Mouse (Mus musculus) heart, adult 2 months (tissue): ENCODE measurements around the gene Sec13.

ENCODE experiments used
- CTCF ChIP-seq: fragments of 200-600 bp; IDR thresholded peaks from 2 replicates; pipeline ENCODE4 v1.8.1; 2022; ENCODE audit warnings: antibody characterized with exemption, mild to moderate bottlenecking, moderate library complexity
- EP300 ChIP-seq: fragments of 200-500 bp; IDR thresholded peaks from 2 replicates; pipeline ENCODE4 v1.6.1; 2011; ENCODE audit warnings: low read depth, low read length, control low read depth; ENCODE audit not compliant: insufficient read depth
- POLR2A ChIP-seq: fragments of 200-500 bp; IDR thresholded peaks from 2 replicates; pipeline ENCODE4 v1.6.1; 2011; ENCODE audit warnings: mild to moderate bottlenecking, low read depth, low read length, control low read depth; ENCODE audit not compliant: insufficient read depth

GRCm38 (mm10) chr6:113761644-113762043 is 21.1 kb upstream of the Sec13 start:
- TF ChIP-seq POLR2A (no peak), CTCF (peak; percentile 91), EP300 (no peak)
